Mouse (Mus musculus) cerebellum, adult 18-20 months (tissue): ENCODE data around the gene Gli3.
A peak's percentile ranks its signal among the peaks of the same experiment; 100 is the strongest.

Experiments
- DNase-seq, 2 experiments: peaks; one replicate each; pipeline ENCODE4 v3.0.0; 2021

The Gli3 gene

GRCm38 (mm10) chr13:15462830-15463491, at the start of gene Gli3:
Gene Gli3 (plus strand): TSS chr13:15463235.
- DNase-seq = peak; percentile 14

- no peak for DNase-seq
These were observed 41.8 kb upstream of the Gli3 start for GRCm38 (mm10) chr13:15421182-15421750.

- no peak for DNase-seq
These were observed 21.0 kb upstream of the Gli3 start for GRCm38 (mm10) chr13:15442002-15442401.

- DNase-seq = no peak
These were observed 18.7 kb upstream of the Gli3 start for GRCm38 (mm10) chr13:15444312-15444711.

- DNase-seq = no peak
These were observed 17.4 kb upstream of the Gli3 start for GRCm38 (mm10) chr13:15445591-15445990.

- DNase-seq = no peak
These were observed 17.0 kb upstream of the Gli3 start for GRCm38 (mm10) chr13:15446004-15446403.

- no peak for DNase-seq
These were observed 16.1 kb upstream of the Gli3 start for GRCm38 (mm10) chr13:15446782-15447564.

GRCm38 (mm10) chr13:15450941-15451340, 12.1 kb upstream of the Gli3 start:
- DNase-seq = no peak

GRCm38 (mm10) chr13:15457841-15458240, 5.2 kb upstream of the Gli3 start:
- no peak for DNase-seq

- DNase-seq = no peak
These were observed 1.1 kb upstream of the Gli3 start for GRCm38 (mm10) chr13:15461926-15462325.

- DNase-seq = peak in 1 of 2 experiments; percentile 6
These were observed 551 bp downstream of the Gli3 start for GRCm38 (mm10) chr13:15463492-15464080.

- DNase-seq = peak in 1 of 2 experiments; percentile 2
These were observed 1.1 kb downstream of the Gli3 start for GRCm38 (mm10) chr13:15464081-15464526.

GRCm38 (mm10) chr13:15464741-15465250, 1.8 kb downstream of the Gli3 start:
- DNase-seq = no peak

GRCm38 (mm10) chr13:15466496-15466895, 3.5 kb downstream of the Gli3 start:
- no peak for DNase-seq

GRCm38 (mm10) chr13:15467409-15467808, 4.4 kb downstream of the Gli3 start:
- no peak for DNase-seq

GRCm38 (mm10) chr13:15468421-15468820, 5.4 kb downstream of the Gli3 start:
- DNase-seq = no peak

- DNase-seq = no peak
These were observed 7.0 kb downstream of the Gli3 start for GRCm38 (mm10) chr13:15470056-15470455.

GRCm38 (mm10) chr13:15472712-15473111, 9.7 kb downstream of the Gli3 start:
- no peak for DNase-seq

- DNase-seq = no peak
These were observed 11.4 kb downstream of the Gli3 start for GRCm38 (mm10) chr13:15474393-15474792.

GRCm38 (mm10) chr13:15486033-15486891, 23.2 kb downstream of the Gli3 start:
- no peak for DNase-seq

GRCm38 (mm10) chr13:15487334-15487733, 24.3 kb downstream of the Gli3 start:
- no peak for DNase-seq

GRCm38 (mm10) chr13:15488065-15488464, 25.0 kb downstream of the Gli3 start:
- DNase-seq = no peak
